Mouse (Mus musculus): ENCODE measurements at regions not wholly inside any gene's neighbourhood (a gene's known extent, or its start where the extent isn't known, plus 50 kb on each side); places are given as distances from the start of the nearest gene placed in this dataset.

DNA sequence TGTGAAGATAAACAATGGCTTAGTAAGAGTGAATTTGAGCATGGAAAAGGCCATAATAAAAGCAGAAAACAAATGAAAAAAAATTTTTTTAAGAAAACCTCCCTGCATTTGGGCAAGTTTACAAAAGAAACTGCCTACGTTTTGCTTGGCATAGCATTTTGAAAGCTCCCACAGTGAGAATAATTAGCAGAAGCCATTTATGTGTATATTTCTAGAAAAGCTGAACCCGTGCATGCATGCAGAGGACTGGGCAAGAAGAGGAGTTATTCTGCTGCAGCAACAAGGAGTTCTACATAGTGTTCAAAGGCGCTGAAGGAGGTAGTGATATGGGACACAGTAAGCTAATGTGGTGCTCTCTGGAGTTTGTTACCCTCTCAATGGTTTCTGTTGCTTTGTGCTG is 421.3 kb downstream of the D3Ertd751e start:
- TF ChIP-seq EP300 (optimal IDR thresholded peaks at IDR 0.05): no peak
- no peak for TF ChIP-seq CTCF (IDR thresholded peaks at IDR 0.05; ENCODE audit: low read depth)
